Mouse (Mus musculus) embryonic facial prominence, embryonic 10.5 days (tissue): ENCODE results near the gene Gm21732. TPM values are rescaled to one million over a fixed set of nuclear protein-coding genes. Genes with fewer than 3 reads are reported as not detected.
"Not testable (repeated sequence)": the region's sequence is repeated elsewhere in the genome, so short reads cannot be mapped to it uniquely, and the experiment has no call there.

Experiments
- DNase-seq: peaks from one replicate; pipeline ENCODE4 v3.0.0-alpha.2; 2017; ENCODE audit warnings: low spot score
- H3K27ac ChIP-seq: fragments of 300-500 bp; sonication (generic); replicated peaks from 2 replicates; pipeline ENCODE4 v1.5.1; 2016; ENCODE audit warnings: mild to moderate bottlenecking
- H3K27me3 ChIP-seq: fragments of 300-500 bp; sonication (generic); replicated peaks from 2 replicates; pipeline ENCODE4 v1.6.1; 2016; ENCODE audit warnings: low read depth, mild to moderate bottlenecking; ENCODE audit not compliant: poor library complexity, severe bottlenecking
- H3K36me3 ChIP-seq: fragments of 300-500 bp; sonication (generic); replicated peaks from 2 replicates; pipeline ENCODE4 v1.6.1; 2016; ENCODE audit warnings: mild to moderate bottlenecking, moderate library complexity
- H3K4me1 ChIP-seq: fragments of 300-500 bp; sonication (generic); 2 replicates; pipeline ENCODE4 v1.6.1; 2016
- H3K4me3 ChIP-seq: fragments of 300-500 bp; sonication (generic); 2 replicates; pipeline ENCODE4 v1.5.1; 2016; ENCODE audit warnings: mild to moderate bottlenecking, moderate library complexity
- H3K9me3 ChIP-seq: fragments of 300-500 bp; sonication (generic); 2 replicates; pipeline ENCODE4 v1.6.1; 2016; ENCODE audit warnings: mild to moderate bottlenecking
- WGBS: fragments of 180-500 bp; shearing (Covaris S2); methylation state at CpG from one replicate; pipeline ENCODE4 v1.1.7; 2016; 5-methylcytosine and 5-hydroxymethylcytosine counted together
- polyA plus RNA-seq: library from polyadenylated mRNA; unstranded; fragments of >200 nt; fragmentation: Nextera tagmentation; extraction: Ambion mirVana; gene quantifications from 2 replicates; pipeline ENCODE4 v1.2.1, GENCODE M21; 2016

The Gm21732 gene
- not detected in 2 replicates for polyA plus RNA-seq

DNA sequence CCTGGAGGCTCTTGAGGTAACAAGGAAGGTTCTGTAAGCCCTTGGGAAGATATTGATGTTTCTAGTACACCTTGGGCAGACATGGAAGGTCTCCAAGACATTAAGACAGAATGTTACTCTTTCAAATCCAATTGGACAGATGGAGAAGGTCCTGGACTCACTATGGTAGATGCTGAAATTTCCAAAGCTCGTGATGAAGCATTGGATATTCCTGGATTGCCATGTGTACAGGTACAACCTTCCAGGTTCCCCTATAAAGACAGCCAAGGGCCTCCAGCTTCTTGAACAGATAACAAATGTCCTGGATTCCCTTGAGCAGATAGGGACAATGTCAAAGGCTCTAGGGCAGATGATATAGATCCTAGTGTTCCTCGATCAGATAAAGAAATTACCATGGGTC is at the start of gene Gm21732:
TSS of gene Gm21732 (minus strand) at position 101 of the 400 bp plus-strand sequence.
- not testable (repeated sequence) for H3K9me3 ChIP-seq, H3K27me3 ChIP-seq

More for the DNA sequence above, at the start of gene Gm21732:
- not testable (repeated sequence) for H3K27ac ChIP-seq, H3K4me1 ChIP-seq, H3K4me3 ChIP-seq, DNase-seq, H3K36me3 ChIP-seq
- no CpG with 5 or more reads among the region's 2 CpGs for WGBS

Other genes starting within 250 kb of the Gm21732 start
- gene Gm20897, start 73.5 kb downstream of the Gm21732 start, polyA plus RNA-seq, result not detected in 2 replicates